Mouse (Mus musculus) spleen, postnatal 14 days (tissue): ENCODE results near the gene Akirin2.
"Not testable (repeated sequence)": the region's sequence is repeated elsewhere in the genome, so short reads cannot be mapped to it uniquely, and the experiment has no call there.

Experiments used
- DNase-seq, 2 experiments: peaks; one replicate each; pipeline ENCODE4 v3.0.0; 2021 to 2022; ENCODE audit warnings: low spot score in 2 of 2

Gene Akirin2

DNA sequence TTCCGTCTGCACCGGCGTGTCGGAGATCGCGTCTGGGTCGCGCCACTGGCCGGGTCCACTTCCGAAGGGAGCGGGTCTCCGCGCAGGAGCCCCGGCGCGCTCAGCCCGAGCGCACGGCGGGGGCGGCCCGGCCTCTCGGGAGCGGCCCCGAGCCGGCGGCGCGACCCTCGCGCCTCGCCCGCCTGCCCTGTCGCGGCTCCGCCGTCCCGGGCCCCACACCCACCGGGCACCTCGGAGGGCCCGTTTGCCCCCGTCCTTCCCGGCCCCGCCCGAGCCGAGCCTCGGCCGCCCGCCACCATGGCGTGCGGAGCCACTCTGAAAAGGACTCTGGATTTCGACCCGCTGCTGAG, at the start of gene Akirin2:
TSS of gene Akirin2 (plus strand) at position 190 of the 350 bp plus-strand sequence.
- DNase-seq: no peak

DNA sequence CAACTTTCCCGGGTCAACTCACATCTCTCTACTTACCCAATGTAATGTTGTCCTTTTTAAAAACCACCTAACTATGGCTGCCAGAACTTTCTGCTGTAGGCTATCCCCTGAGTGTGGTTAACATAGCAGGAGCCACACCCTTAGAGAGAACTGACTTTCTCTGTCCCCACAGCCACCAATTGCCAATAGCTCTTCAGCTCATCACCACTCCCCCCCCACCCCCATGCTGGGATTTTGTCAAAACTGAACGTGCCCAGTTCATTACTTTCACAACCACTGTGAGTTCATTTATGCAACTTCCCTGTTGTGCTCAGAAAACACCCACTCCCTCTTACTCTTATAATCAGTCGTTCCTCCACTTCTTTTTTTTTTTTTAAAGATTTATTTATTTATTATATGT, 40.4 kb upstream of the Akirin2 start:
- DNase-seq: no peak

DNA sequence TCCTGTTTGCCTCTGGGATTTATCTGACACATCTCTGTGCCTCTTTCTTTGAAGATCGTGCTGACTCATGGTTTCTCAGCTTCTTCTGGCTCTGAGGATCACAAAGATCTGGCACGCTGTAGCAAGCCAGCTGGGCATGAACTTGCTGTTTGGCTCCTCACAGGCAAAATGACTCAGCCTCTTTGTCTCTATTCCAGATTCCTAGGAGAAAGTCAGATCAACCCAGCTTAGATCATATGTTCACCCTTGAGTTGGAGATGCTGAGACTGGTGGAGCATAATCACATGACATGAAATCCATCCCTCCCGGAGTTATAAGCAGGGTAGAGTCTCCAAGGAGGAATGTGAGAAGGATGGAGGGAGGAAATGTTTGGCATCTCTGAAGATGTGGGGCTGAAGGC, 27.9 kb upstream of the Akirin2 start:
- no peak for DNase-seq

DNA sequence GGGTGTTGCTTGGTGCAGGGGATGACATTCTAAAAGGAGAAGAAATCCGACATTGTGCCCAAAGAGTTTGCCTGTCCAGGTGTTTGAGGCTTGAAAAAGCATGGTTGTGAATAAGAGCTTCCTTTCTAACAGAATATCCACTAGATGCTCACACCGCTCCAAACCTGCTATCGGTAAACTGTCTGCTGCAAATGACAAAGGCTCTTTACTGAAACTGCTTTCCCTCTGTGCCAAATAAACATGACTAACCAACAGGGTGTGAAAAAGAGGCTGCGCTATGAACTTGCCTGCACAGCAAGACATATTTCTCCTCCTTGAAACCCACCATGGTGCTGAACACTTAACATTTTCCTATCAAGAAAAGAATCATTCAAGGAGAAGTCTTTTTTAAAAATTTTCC, 27.2 kb upstream of the Akirin2 start:
- DNase-seq: no peak

DNA sequence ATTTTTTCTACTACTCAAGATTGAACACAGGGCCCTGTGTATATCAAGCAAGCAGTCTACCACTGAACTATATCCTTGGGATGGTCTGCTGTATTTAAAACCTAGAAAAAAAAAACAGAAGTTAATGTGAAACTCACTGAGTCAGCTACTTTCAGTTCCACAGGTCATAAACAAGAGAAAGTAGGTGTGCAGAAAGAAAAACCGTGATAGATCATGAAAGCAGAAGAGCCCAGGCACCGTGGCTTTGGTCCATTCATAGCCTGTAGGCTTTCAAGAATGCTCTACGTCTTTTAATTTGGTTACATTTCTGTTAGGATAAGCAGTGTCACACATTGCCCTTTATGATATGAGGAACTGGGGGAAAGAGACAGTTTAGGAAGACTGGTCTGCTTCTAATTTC, 24.0 kb upstream of the Akirin2 start:
- DNase-seq: no peak

DNA sequence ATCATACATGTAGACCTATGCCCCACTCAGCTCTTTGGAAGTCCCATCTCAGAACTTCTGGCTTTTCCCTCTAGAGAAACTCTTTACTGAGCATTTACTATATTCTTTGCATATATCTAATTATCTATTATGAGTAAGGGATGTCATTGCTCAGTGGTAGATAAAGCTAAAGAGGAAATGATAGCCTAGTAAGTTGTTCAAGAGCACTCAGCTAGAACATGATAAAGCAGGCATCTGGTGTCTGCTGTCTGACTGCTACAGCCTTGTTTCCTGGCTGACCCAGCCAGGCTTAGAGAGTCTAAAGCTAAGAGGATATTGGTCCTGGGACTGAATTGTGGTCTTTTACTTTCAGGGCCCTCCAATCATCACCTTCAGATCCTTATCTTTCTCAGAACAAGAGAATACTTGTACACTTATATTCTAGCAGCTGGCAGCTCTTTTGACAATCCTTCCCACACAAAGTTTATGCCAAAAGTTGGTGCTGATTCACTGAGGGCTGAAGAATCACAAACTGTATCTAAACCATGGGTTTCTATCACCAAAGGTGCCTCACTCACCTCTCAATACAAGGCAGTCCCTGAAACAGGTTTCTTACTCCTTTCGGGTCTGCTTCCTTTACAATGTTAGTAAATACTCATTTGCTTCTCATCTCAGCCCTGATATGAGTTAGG, 22.2 kb upstream of the Akirin2 start:
- DNase-seq: no peak

DNA sequence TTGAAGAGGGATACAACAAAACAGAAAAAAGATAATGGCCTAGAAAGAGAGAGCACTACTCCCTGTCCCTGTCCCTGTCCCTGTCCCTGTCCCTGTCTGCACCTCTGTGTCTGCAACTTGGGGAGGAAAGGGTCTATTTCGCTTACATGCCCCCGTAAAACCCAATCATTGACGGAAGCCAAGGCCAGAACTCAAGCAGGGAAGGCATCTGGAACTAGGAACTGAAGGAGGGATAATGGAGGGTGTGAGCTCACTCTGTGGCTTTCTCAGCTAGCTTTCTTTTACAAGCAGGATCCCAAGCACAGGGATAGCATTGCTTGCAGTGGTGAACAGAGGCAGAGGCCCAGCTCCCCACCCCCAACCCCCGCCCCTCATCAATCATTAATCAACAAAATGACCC, 21.4 kb upstream of the Akirin2 start:
- no peak for DNase-seq

DNA sequence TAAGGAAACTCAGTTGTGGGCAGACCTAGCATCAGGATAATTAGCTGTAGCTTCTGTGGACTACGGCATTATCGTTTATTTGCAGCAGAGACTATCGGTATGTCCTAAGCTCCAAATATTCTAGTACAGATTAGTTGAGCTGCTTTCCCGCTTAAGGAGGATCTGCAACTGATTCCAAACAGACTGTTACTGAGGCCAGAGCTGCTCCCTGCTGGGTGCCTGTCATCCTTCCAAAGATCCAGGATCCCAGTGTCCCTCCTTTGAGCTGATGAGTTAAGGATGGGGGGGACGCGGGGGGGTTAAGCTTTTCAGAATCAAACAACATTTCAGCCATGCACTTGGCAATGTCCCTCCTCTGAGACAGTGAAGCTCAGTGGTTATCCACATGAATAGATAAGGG, 20.8 kb upstream of the Akirin2 start:
- DNase-seq: no peak

DNA sequence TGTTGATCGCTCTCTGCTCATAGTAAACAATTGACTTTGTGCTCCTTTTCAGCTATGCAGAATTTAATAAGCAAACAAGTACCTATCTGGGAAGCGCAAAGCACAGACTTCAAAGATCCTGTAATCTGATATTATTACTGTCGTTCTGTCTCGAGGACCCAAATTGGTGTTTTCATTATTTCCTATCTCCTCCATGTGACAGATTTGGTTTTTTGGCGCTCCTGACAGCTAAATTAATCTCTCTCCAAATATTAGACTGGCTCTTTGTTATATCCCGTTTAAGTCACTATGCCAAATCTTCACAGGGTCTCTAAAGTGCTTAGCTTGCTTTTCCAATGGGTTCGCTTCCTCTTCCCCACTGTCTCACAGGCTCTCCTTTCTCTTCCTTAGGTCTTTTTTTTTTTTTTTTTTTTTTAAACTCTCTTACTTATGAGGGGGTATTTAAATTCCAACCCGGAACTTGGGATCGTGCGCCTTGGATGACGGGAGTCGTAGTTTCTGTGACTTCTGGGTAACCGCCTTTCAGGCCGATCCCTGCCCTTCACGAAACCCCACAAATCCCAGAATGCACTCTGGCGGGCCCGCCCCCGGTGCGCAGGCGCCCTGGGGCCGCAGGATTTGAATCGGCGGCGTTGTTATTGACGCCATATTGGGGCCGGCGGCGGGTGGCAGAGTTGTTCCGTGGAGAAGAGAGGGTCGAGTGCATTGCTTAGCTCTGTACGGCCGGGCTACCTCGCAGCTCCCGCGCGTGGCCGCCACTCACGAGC, 573 bp upstream of the Akirin2 start:
- peak; percentile 94 to 95 for DNase-seq

DNA sequence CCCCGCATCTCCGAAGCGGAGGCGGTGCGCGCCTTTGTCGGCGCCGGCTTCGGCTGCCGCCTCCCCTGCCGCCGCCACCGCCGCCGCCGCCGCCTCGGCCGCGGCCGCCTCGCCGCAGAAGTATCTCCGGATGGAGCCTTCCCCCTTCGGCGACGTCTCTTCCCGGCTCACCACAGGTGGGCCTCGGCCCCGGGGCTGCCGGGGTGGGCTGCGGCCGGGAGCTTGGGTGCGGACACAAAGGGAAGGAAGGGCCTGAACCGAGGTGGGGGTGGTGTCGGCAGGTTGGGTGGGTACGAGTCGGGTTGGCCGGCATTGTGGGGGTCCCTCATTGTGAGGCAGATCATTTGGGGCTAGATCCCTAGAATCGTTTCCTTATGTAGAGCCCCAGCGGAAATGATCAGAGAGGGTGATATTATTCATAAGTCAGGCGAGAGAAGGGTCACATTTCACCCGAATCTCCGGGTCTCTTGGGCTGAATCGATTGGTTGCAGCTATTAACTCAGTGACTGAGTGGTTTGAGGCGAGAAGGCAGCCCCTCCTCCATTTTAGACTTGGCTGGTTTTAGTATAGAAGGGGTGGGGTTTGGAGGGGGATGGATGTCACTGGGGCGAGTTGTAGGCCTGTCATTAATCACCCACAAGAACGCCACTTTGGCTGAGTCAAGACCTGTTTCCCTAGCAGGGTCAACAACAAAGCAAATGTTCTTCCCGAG, 517 bp downstream of the Akirin2 start:
- DNase-seq: peak; percentile 17 to 36

DNA sequence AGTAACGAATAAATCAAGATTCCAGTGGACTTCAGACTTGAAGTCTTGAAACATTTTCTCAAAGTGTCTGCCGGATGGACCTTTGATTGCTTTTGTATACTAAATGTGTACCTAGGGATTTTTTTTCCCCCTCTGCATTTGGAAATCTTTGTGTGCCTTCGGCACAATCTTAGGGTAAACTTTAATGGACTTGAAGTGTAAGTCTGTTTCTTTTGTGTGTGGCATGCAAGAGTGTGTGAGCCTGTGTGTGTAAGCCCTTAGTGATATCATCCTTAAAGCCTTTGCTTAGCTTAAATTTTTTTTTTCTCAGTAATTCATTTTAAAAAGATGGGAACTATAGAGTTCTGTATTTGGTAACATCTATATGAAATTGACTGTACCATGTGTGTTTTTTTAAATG, 1.2 kb downstream of the Akirin2 start:
- no peak for DNase-seq

DNA sequence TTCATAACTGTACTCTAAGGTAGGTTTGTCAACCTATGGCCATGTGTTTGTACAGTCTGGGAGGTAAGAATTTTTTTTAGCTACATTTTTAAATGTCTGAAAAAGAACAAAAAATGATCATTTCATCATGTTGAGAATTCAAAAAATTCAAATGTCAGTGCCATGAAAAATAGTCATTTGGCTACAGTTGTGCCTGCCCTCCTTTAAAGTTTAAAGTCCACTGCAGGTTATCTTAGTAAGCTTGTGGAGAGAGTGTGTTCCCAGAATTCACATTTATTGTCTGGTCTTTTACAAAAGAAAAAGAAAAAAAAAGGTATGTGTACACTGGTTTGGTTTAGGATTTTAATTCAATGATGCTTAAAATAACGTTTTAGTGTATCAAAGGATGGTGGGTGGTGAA, 3.9 kb downstream of the Akirin2 start:
- no peak for DNase-seq

DNA sequence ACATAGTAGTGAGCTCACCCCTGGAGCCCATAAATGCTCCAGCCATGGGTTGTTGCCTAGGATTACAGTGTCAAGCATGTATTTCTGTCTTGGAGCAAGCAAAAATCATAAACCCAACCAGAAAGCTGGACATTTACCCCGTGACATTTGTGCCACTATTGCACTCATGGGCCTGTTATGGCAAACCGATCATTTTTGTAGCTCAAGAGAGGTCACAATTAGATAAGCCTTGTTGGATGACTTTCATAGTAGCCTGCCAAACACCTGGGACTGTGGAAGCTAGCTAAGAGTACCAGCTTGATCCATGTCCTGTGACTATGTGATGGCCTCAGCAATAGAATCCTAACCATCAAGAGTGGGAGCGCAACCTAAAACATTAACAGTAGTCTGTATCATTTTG, 4.9 kb downstream of the Akirin2 start:
- DNase-seq: no peak

DNA sequence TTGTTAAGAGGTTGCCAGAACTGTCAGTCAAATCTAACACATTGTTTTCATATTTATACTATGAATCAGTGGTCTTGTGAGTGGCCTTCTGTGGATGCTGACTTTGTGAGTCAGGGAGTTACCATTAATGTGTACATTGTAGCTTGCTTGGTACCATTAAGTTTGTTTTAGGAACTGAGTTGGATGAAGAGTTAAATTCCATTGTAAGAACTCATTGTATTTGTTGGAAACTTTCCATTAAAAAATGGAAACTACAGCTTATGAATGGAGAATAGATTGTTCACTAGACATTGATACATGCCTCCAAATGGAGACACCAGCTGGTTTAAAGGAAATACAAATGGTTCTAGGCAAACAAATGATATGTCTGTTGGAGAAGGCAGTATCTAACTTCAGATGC, 5.4 kb downstream of the Akirin2 start:
- no peak for DNase-seq

DNA sequence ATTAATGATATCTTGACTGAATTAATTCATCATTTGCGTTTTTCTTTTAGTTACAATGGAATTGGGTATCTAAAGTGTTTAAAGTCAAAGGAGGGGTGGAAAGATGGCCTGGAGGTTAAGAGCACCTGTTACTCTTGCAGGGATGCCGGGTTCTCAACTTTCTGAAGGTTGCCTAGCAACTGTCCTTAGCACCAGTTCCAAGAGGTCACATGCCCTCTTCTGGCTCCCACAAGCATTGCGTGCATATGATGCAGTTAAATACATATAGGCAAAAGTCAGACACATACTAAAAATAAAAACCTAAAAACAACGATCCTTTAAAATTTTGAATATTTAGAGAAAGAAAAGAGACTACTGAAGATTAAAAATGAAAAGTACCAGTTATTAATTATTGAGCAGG, 10.2 kb downstream of the Akirin2 start:
- DNase-seq: peak; percentile 10 to 37

DNA sequence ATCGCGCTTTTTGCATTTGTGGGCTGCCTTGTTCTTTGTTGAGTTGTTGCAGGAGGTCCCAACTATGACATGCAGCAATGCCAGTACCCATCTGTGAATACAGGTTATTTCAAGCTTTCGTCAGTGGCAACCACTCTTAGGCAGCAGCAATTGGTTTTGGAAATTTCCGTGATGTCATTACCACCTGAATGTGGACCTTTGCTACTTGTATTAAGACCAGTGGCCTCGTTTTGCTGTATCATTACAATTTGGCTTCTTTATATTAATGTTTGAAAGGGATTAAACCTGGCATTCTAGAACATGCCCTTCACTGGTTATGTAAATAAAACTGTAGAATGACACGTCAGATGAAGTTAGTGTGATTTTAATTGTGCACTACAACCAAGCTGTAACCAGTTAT, 15.5 kb downstream of the Akirin2 start:
- DNase-seq: no peak

DNA sequence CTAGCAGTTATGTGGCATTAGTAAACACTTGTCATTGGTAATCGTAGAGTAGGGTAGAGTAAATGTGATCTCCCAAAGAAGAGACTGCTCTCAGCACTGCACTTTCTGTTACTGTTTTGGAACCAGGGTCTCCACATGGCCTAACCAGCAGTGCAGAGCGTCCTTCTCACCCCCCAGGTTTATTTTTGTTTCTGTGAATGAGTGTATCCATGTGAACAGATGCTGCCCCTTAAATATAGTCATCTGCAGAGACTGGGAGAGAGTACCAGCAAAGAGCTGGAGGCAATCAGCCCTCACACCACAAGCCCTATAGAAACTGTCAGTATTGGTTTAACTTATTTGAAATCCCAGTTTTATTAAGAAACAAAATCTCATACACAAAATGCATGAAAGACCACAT, 22.1 kb downstream of the Akirin2 start:
- no peak for DNase-seq

DNA sequence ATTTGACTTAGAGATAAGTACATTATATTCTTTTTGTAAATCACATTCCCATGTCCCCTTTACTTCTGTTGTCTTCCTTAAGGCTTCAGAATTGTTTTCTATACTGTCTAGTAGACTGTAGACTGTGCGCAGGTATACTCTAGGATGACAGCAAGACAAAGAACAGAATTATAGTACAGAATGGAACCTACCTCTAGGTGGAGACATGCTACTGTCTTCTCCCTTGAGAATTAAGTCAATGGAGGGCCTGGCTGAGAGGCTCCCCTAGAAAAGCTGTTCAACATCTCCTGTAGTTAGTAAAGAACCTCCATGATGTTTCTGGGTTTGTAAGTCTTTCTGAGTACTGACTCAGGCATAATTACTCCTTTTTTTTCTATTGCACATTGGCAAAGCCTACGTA, 26.3 kb downstream of the Akirin2 start:
- no peak for DNase-seq

DNA sequence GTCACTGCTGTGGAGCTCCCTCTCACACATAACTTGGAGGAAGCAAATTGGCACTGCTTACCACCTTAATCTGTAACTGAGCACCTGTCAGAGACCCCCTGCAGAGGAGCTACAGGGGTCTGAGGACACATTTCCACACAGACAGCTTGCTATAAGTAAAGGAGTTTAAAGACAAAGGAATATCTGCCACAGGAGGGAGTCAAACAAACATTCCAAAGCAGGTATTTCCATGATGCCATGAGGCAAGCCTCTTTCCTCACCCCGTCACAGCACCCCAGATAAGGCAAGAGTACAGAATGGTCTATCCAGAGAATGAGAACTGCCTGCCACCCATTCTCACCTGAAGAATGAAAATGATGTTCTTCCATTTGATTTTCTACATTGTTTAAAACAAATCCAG, 28.5 kb downstream of the Akirin2 start:
- DNase-seq: no peak

DNA sequence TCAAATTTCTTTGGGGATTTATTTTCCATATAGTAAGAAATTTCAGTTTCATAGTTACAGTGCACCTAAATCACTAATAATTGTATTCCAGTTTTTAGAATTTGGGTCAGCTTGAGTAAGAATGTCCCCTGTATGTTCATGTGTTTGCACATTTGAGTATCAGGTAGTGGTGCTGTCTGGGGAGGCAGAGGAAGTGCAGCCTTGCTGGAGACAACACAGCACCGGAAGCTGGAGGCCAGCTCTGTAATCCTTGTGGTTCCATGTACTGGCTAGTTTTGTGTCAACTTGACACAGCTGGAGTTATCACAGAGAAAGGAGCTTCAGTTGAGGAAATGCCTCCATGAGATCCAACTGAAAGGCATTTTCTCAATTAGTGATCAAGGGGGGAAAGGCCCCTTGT, 30.8 kb downstream of the Akirin2 start:
- not testable (repeated sequence) for DNase-seq

DNA sequence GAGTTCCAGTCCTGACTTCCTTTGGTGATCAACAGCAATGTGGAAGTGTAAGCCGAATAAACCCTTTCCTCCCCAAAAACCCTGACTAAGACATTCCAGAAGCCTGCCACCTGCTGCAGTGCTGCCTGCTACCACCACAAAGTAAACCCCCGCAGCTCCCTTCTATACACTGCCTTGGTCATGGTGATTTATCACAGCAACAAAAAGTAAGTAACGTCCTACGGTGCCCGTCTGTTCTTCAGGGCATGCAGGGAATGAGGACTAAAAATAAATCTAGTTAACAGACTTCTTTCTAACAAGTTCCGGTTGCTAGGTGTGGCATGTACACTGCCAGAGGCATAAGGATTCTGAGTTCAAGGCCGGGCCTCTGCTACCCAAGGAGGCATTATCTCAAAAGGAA, 31.3 kb downstream of the Akirin2 start:
- DNase-seq: no peak

DNA sequence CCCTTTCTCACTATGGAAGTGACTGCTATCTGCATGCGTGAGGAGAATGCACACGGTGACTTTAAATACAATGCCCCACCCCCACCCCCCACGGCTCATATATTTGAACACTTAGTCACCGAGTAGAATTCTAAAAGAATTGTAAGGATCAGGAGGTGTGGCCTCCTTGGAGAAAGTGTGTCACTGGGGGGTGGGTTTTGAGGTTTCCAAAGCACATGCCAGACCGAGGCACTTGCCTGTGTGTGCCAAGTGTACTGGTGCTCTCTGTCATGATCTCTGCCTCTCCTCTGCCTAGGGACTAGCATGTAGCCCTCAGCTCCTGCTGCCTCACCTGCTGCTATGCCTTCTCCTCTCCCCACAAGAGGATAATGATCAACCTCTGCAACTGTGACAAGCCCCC, 31.7 kb downstream of the Akirin2 start:
- no peak for DNase-seq

DNA sequence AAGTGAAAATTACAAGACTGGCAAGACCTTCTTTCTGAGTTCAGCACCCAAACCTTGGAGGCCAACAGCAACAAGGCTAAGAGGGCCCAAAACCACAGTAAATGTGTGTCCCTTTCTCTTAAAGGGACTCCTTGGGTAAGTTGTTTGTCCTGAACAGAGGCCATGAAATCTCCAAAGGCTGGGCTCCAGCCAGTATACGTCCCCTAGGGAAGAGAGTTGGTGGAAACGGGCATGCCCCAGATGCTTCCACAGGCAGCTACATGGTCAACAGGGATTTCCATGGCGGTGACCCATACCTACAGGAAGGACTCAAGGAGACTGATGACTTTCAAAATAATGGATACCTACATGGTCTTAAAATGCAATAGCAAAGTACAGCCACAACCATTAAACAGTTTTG, 32.7 kb downstream of the Akirin2 start:
- DNase-seq: no peak
